Mouse (Mus musculus) G1E (cell line): ENCODE data around the gene Cntln. TPM values are rescaled to one million over a fixed set of nuclear protein-coding genes. Genes with fewer than 3 reads are reported as not detected.

ENCODE experiments used
- ATAC-seq: 2 replicates; pipeline ENCODE4 v1.8.0; 2016; ENCODE audit warnings: mild to moderate bottlenecking; ENCODE audit not compliant: insufficient number of reproducible peaks, poor library complexity, low FRiP score, severe bottlenecking; ENCODE audit errors: extremely low read depth
- DNase-seq: peaks from one replicate; pipeline ENCODE4 v3.0.0; 2012; ENCODE audit warnings: low spot score
- H3K27me3 ChIP-seq: 2 replicates; pipeline ENCODE4 v1.6.1; 2012; ENCODE audit warnings: mild to moderate bottlenecking, low read length, inconsistent platforms; ENCODE audit not compliant: insufficient read depth
- H3K36me3 ChIP-seq: replicated peaks from 2 replicates; pipeline ENCODE3; 2012; ENCODE audit warnings: mild to moderate bottlenecking, inconsistent platforms
- H3K4me1 ChIP-seq: 2 replicates; pipeline ENCODE4 v1.6.1; 2012; ENCODE audit warnings: low read depth, low read length, inconsistent platforms, mixed read lengths; ENCODE audit not compliant: insufficient read depth
- H3K4me3 ChIP-seq: 2 replicates; pipeline ENCODE4 v1.5.1; 2012; ENCODE audit warnings: low read depth, mild to moderate bottlenecking, inconsistent platforms, low read length, moderate library complexity, mixed read lengths
- H3K9me3 ChIP-seq: replicated peaks from 2 replicates; pipeline ENCODE4 v1.6.1; 2012; ENCODE audit warnings: inconsistent platforms
- CTCF ChIP-seq: IDR thresholded peaks from 2 replicates; pipeline ENCODE4 v1.5.1; 2012; ENCODE audit warnings: low read depth, low read length, inconsistent platforms, mixed read lengths
- GATA1 ChIP-seq: IDR thresholded peaks from 2 replicates; pipeline ENCODE4 v1.6.1; 2012; ENCODE audit warnings: borderline replicate concordance, low read length, inconsistent platforms, mixed read lengths
- GATA2 ChIP-seq: IDR thresholded peaks from 2 replicates; pipeline ENCODE4 v1.6.1; 2012; ENCODE audit warnings: low read depth, low read length, inconsistent platforms, borderline replicate concordance
- POLR2AphosphoS5 ChIP-seq: IDR thresholded peaks from 2 replicates; pipeline ENCODE4 v1.6.1; 2012; ENCODE audit warnings: low read depth, low read length, inconsistent platforms; ENCODE audit not compliant: insufficient replicate concordance
- TAL1 ChIP-seq: conservative IDR thresholded peaks from 2 replicates; pipeline ENCODE4 v1.6.1; 2012; ENCODE audit warnings: low read depth, low read length, inconsistent platforms, mixed read lengths
- polyA plus RNA-seq: library from polyadenylated mRNA; stranded (reverse); fragments of >175 nt; gene quantifications from 2 replicates; pipeline ENCODE4 v1.2.3, GENCODE M21; 2012
- total RNA-seq, 2 experiments: library from RNA; stranded (forward) in 1 of 2; stranded (reverse) in 1 of 2; fragments of 200-1000 nt in 1 of 2; fragments of >200 nt in 1 of 2; fragmentation: Nextera tagmentation in 1 of 2; gene quantifications; 2 replicates each; pipeline ENCODE4 v1.2.3; 2014 to 2017

Cntln gene
- total and polyA plus RNA-seq, 3 experiments, result 0.05 to 1.9 TPM; not detected in 1

- ATAC-seq (no peak), DNase-seq (no peak)
- no peaks in the 10 kb centered on the region for H3K4me1 ChIP-seq
- TF ChIP-seq TAL1 (no peak), GATA2 (no peak), GATA1 (no peak), CTCF (no peak), POLR2AphosphoS5 (no peak)
- no peak overlapping the region for H3K4me3 ChIP-seq
- H3K9me3 ChIP-seq, result peaks cover 22% of the 10 kb centered on the region
- no peaks in the 10 kb centered on the region for H3K27me3 ChIP-seq
- no peaks in the 10 kb centered on the region for H3K36me3 ChIP-seq
Observed at GRCm38 (mm10) chr4:85154361-85154760, 270.3 kb downstream of the Cntln start.

- H3K27me3 ChIP-seq, result no peaks in the 10 kb centered on the region
- no peak for ATAC-seq
- no peak for TF ChIP-seq TAL1
- no peak for TF ChIP-seq POLR2AphosphoS5
- no peak for TF ChIP-seq GATA1
- no peak for TF ChIP-seq GATA2
- no peak for TF ChIP-seq CTCF
- no peaks in the 10 kb centered on the region for H3K4me1 ChIP-seq
- H3K36me3 ChIP-seq, result no peaks in the 10 kb centered on the region
- no peak for DNase-seq
- H3K9me3 ChIP-seq, result peaks cover 28% of the 10 kb centered on the region
- H3K4me3 ChIP-seq, result no peak overlapping the region
Observed at GRCm38 (mm10) chr4:85161156-85161555, 277.0 kb downstream of the Cntln start.

GRCm38 (mm10) chr4:85162468-85163312, 278.6 kb downstream of the Cntln start:
- ATAC-seq (no peak), DNase-seq (no peak)
- Histone ChIP-seq H3K9me3 (peaks cover 29% of the 10 kb centered on the region), H3K4me3 (no peak overlapping the region), H3K4me1 (no peaks in the 10 kb centered on the region), H3K27me3 (no peaks in the 10 kb centered on the region), H3K36me3 (no peaks in the 10 kb centered on the region)
- TF ChIP-seq POLR2AphosphoS5, result no peak
- no peak for TF ChIP-seq CTCF
- TF ChIP-seq TAL1, result no peak
- no peak for TF ChIP-seq GATA2
- no peak for TF ChIP-seq GATA1

GRCm38 (mm10) chr4:85163313-85163615, 279.2 kb downstream of the Cntln start:
- no peaks in the 10 kb centered on the region for H3K27me3 ChIP-seq
- TF ChIP-seq POLR2AphosphoS5 (no peak), CTCF (no peak), GATA2 (no peak), TAL1 (no peak)
- DNase-seq (no peak), ATAC-seq (no peak)
- peaks cover 30% of the 10 kb centered on the region for H3K9me3 ChIP-seq
- H3K4me3 ChIP-seq, result no peak overlapping the region
- H3K36me3 ChIP-seq, result no peaks in the 10 kb centered on the region
- no peaks in the 10 kb centered on the region for H3K4me1 ChIP-seq

GRCm38 (mm10) chr4:85168001-85168400, 283.9 kb downstream of the Cntln start:
- Histone ChIP-seq H3K4me1 (no peaks in the 10 kb centered on the region), H3K36me3 (no peaks in the 10 kb centered on the region), H3K9me3 (peaks cover 33% of the 10 kb centered on the region), H3K4me3 (no peak overlapping the region), H3K27me3 (no peaks in the 10 kb centered on the region)
- ATAC-seq (no peak), DNase-seq (no peak)
- no peak for TF ChIP-seq CTCF
- no peak for TF ChIP-seq POLR2AphosphoS5
- no peak for TF ChIP-seq TAL1
- no peak for TF ChIP-seq GATA1
- no peak for TF ChIP-seq GATA2

- ATAC-seq (no peak), DNase-seq (no peak)
- Histone ChIP-seq H3K36me3 (no peaks in the 10 kb centered on the region), H3K4me3 (no peak overlapping the region), H3K4me1 (no peaks in the 10 kb centered on the region), H3K27me3 (no peaks in the 10 kb centered on the region), H3K9me3 (peaks cover 37% of the 10 kb centered on the region)
- TF ChIP-seq POLR2AphosphoS5 (no peak), GATA2 (no peak), GATA1 (no peak), TAL1 (no peak), CTCF (no peak)
Observed at GRCm38 (mm10) chr4:85175466-85175865, 291.4 kb downstream of the Cntln start.
